Mouse (Mus musculus): ENCODE measurements around the gene Fam168b. TPM values are rescaled to one million over a fixed set of nuclear protein-coding genes. Genes with fewer than 3 reads are reported as not detected.

Gene Fam168b
- polyA plus RNA-seq, 1 experiment from 2014 or later: 132 TPM

GRCm38 (mm10) chr1:34850343-34851136, 7.7 kb upstream of the Fam168b start:
- Histone ChIP-seq H3K4me2 (replicated peaks) (peak overlapping the region; percentile 86), H3K9me3 (no peaks in the 10 kb centered on the region), H3K27me3 (no peaks in the 10 kb centered on the region), H3K9ac (peak overlapping the region; percentile 80), H3K36me3 (no peaks in the 10 kb centered on the region), H3K27ac (no peak overlapping the region), H3K4me3 (peak overlapping the region; percentile 63), H3K4me1 (peaks cover 4% of the 10 kb centered on the region; the same call in 1 of the 2 replicates)
- 37% methylated on average over 10 of the region's 11 CpGs for WGBS
- peak; percentile 41; the same call in 1 of the 2 replicates for ATAC-seq (ENCODE audit: insufficient number of reproducible peaks, insufficient read depth, low FRiP score, low TSS enrichment)

- Histone ChIP-seq H3K4me2 (replicated peaks) (peak within 1 kb of the TSS; percentile 86), H3K36me3 (no peaks in the 10 kb centered on the region), H3K9ac (peak within 1 kb of the TSS; percentile 80), H3K4me3 (peak within 1 kb of the TSS; percentile 63), H3K9me3 (no peaks in the 10 kb centered on the region), H3K27ac (no peak within 1 kb of the TSS), H3K4me1 (peaks cover 4% of the 10 kb centered on the region; the same call in 1 of the 2 replicates), H3K27me3 (no peaks in the 10 kb centered on the region)
- ATAC-seq (ENCODE audit: insufficient number of reproducible peaks, insufficient read depth, low FRiP score, low TSS enrichment): peak; percentile 64; the same call in 1 of the 2 replicates
- whole genome bisulfite sequencing: under 1% methylated on average over 39 of the region's 40 CpGs
These were observed 7.0 kb upstream of the Fam168b start, which contains the start of gene Plekhb2 for GRCm38 (mm10) chr1:34849745-34850342. TSS of gene Plekhb2 (plus strand) at chr1:34849976.

GRCm38 (mm10) chr1:34847070-34847469, 4.2 kb upstream of the Fam168b start:
- no peak overlapping the region for H3K9ac ChIP-seq
- H3K36me3 ChIP-seq: no peaks in the 10 kb centered on the region
- no peak overlapping the region for H3K4me3 ChIP-seq
- no peak overlapping the region for H3K4me2 ChIP-seq (replicated peaks)
- no peaks in the 10 kb centered on the region for H3K27me3 ChIP-seq
- H3K9me3 ChIP-seq: no peaks in the 10 kb centered on the region
- no peak for ATAC-seq (ENCODE audit: insufficient number of reproducible peaks, insufficient read depth, low FRiP score, low TSS enrichment)
- peaks cover 4% of the 10 kb centered on the region; the same call in 1 of the 2 replicates for H3K4me1 ChIP-seq
- 76% methylated on average over 3 of the region's 3 CpGs for WGBS
- H3K27ac ChIP-seq: no peak overlapping the region

- Histone ChIP-seq H3K4me1 (peaks cover 23% of the 10 kb centered on the region), H3K9ac (peak overlapping the region; percentile 89), H3K36me3 (no peaks in the 10 kb centered on the region), H3K27me3 (no peaks in the 10 kb centered on the region), H3K4me3 (peak overlapping the region; percentile 70), H3K27ac (peak overlapping the region; percentile 97), H3K9me3 (no peaks in the 10 kb centered on the region), H3K4me2 (replicated peaks) (peak overlapping the region; percentile 92)
- ATAC-seq (ENCODE audit: insufficient number of reproducible peaks, insufficient read depth, low FRiP score, low TSS enrichment): peak; percentile 73
- under 1% methylated on average over 33 of the region's 51 CpGs for WGBS
These were observed 440 bp downstream of the Fam168b start for GRCm38 (mm10) chr1:34842389-34842861.

GRCm38 (mm10) chr1:34841709-34842388, 1.0 kb downstream of the Fam168b start:
- peaks cover 23% of the 10 kb centered on the region for H3K4me1 ChIP-seq
- H3K9me3 ChIP-seq: no peaks in the 10 kb centered on the region
- no peak for ATAC-seq (ENCODE audit: insufficient number of reproducible peaks, insufficient read depth, low FRiP score, low TSS enrichment)
- H3K4me2 ChIP-seq (replicated peaks): peak overlapping the region; percentile 92
- H3K4me3 ChIP-seq: peak overlapping the region; percentile 70
- no peaks in the 10 kb centered on the region for H3K36me3 ChIP-seq
- peak overlapping the region; percentile 89 for H3K9ac ChIP-seq
- peak overlapping the region; percentile 97 for H3K27ac ChIP-seq
- 0% methylated on average over 12 of the region's 12 CpGs for WGBS
- H3K27me3 ChIP-seq: no peaks in the 10 kb centered on the region

- H3K4me3 ChIP-seq: no peak overlapping the region
- no peaks in the 10 kb centered on the region for H3K27me3 ChIP-seq
- H3K9ac ChIP-seq: no peak overlapping the region
- no peak for ATAC-seq (ENCODE audit: insufficient number of reproducible peaks, insufficient read depth, low FRiP score, low TSS enrichment)
- peaks cover 23% of the 10 kb centered on the region for H3K4me1 ChIP-seq
- no peak overlapping the region for H3K4me2 ChIP-seq (replicated peaks)
- peaks cover 15% of the 10 kb centered on the region for H3K36me3 ChIP-seq
- WGBS: 60% methylated on average over 12 of the region's 12 CpGs
- H3K9me3 ChIP-seq: no peaks in the 10 kb centered on the region
- H3K27ac ChIP-seq: no peak overlapping the region
These were observed 3.6 kb downstream of the Fam168b start for GRCm38 (mm10) chr1:34839241-34839640.

- H3K27ac ChIP-seq: no peak overlapping the region
- H3K27me3 ChIP-seq: no peaks in the 10 kb centered on the region
- peaks cover 26% of the 10 kb centered on the region for H3K36me3 ChIP-seq
- H3K4me1 ChIP-seq: peaks cover 23% of the 10 kb centered on the region
- no peak overlapping the region for H3K9ac ChIP-seq
- ATAC-seq (ENCODE audit: insufficient number of reproducible peaks, insufficient read depth, low FRiP score, low TSS enrichment): no peak
- 72% methylated on average over 6 of the region's 6 CpGs for WGBS
- no peak overlapping the region for H3K4me3 ChIP-seq
- H3K4me2 ChIP-seq (replicated peaks): no peak overlapping the region
- no peaks in the 10 kb centered on the region for H3K9me3 ChIP-seq
These were observed 4.7 kb downstream of the Fam168b start for GRCm38 (mm10) chr1:34837951-34838689.

GRCm38 (mm10) chr1:34834904-34835303, 8.0 kb downstream of the Fam168b start:
- H3K36me3 ChIP-seq: peaks cover 26% of the 10 kb centered on the region
- H3K4me1 ChIP-seq: peaks cover 24% of the 10 kb centered on the region
- H3K9ac ChIP-seq: no peak overlapping the region
- WGBS: 85% methylated on average over 2 of the region's 2 CpGs
- H3K27me3 ChIP-seq: no peaks in the 10 kb centered on the region
- H3K4me2 ChIP-seq (replicated peaks): no peak overlapping the region
- H3K27ac ChIP-seq: no peak overlapping the region
- no peak overlapping the region for H3K4me3 ChIP-seq
- H3K9me3 ChIP-seq: no peaks in the 10 kb centered on the region
- no peak for ATAC-seq (ENCODE audit: insufficient number of reproducible peaks, insufficient read depth, low FRiP score, low TSS enrichment)

GRCm38 (mm10) chr1:34831381-34831780, 11.5 kb downstream of the Fam168b start:
- Histone ChIP-seq H3K27me3 (no peaks in the 10 kb centered on the region), H3K4me1 (peaks cover 16% of the 10 kb centered on the region), H3K9ac (no peak overlapping the region), H3K4me3 (no peak overlapping the region), H3K36me3 (peaks cover 51% of the 10 kb centered on the region), H3K9me3 (no peaks in the 10 kb centered on the region), H3K4me2 (replicated peaks) (no peak overlapping the region), H3K27ac (no peak overlapping the region)
- WGBS: 88% methylated on average over 1 of the region's 1 CpGs
- ATAC-seq (ENCODE audit: insufficient number of reproducible peaks, insufficient read depth, low FRiP score, low TSS enrichment): no peak

GRCm38 (mm10) chr1:34830934-34831333, 11.9 kb downstream of the Fam168b start:
- ATAC-seq (ENCODE audit: insufficient number of reproducible peaks, insufficient read depth, low FRiP score, low TSS enrichment): no peak
- Histone ChIP-seq H3K27me3 (no peaks in the 10 kb centered on the region), H3K4me2 (replicated peaks) (no peak overlapping the region), H3K36me3 (peaks cover 51% of the 10 kb centered on the region), H3K9ac (no peak overlapping the region), H3K4me1 (peaks cover 16% of the 10 kb centered on the region), H3K4me3 (no peak overlapping the region), H3K9me3 (no peaks in the 10 kb centered on the region), H3K27ac (no peak overlapping the region)
- 79% methylated on average over 2 of the region's 2 CpGs for WGBS
